Mouse (Mus musculus) erythroid progenitor cell, adult 5-6 weeks (primary cell): ENCODE data around the gene Itpka. TPM values are rescaled to one million over a fixed set of nuclear protein-coding genes. Genes with fewer than 3 reads are reported as not detected.

Experiments used
- total RNA-seq, 2 experiments: library from RNA; stranded (forward) in 1 of 2; stranded (reverse) in 1 of 2; fragments of 150-400 nt in 1 of 2; fragments of 186-747, 209-891 nt in 1 of 2; gene quantifications; 2 replicates each; pipeline versions ENCODE4 v1.2.3 to v1.2.4; 2015 to 2017; ENCODE audit warnings: low replicate concordance in 2 of 2

Gene Itpka
- total RNA-seq, 2 experiments from 2014 or later, result not detected

Other genes starting within 250 kb of the Itpka start
- not detected in 2 replicates for gene Exd1, start 194.7 kb upstream of the Itpka start, total RNA-seq (2015; ENCODE audit: low replicate concordance)
- gene Exd1, start 194.7 kb upstream of the Itpka start, total RNA-seq (2017; ENCODE audit: low replicate concordance), result 0.90 TPM in 1 of 2 replicates, not detected in the other
- gene Chp1, start 194.6 kb upstream of the Itpka start, total RNA-seq (2015; ENCODE audit: low replicate concordance), result 76.7 and 89.7 TPM in 2 replicates
- gene Chp1, start 194.6 kb upstream of the Itpka start, total RNA-seq (2017; ENCODE audit: low replicate concordance), result 53.0 and 61.0 TPM in 2 replicates
- 358 and 360 TPM in 2 replicates for gene Nusap1, start 124.0 kb upstream of the Itpka start, total RNA-seq (2015; ENCODE audit: low replicate concordance)
- 406 and 409 TPM in 2 replicates for gene Nusap1, start 124.0 kb upstream of the Itpka start, total RNA-seq (2017; ENCODE audit: low replicate concordance)
- gene Oip5, start 123.9 kb upstream of the Itpka start, total RNA-seq (2015; ENCODE audit: low replicate concordance), result 68.1 and 71.7 TPM in 2 replicates
- gene Oip5, start 123.9 kb upstream of the Itpka start, total RNA-seq (2017; ENCODE audit: low replicate concordance), result 32.5 and 94.3 TPM in 2 replicates
- gene Ndufaf1, start 79.5 kb upstream of the Itpka start, total RNA-seq (2015; ENCODE audit: low replicate concordance), result 8.4 and 9.0 TPM in 2 replicates
- 5.4 and 6.2 TPM in 2 replicates for gene Ndufaf1, start 79.5 kb upstream of the Itpka start, total RNA-seq (2017; ENCODE audit: low replicate concordance)
- gene Rtf1, start 67.3 kb upstream of the Itpka start, total RNA-seq (2015; ENCODE audit: low replicate concordance), result 33.2 and 42.3 TPM in 2 replicates
- gene Rtf1, start 67.3 kb upstream of the Itpka start, total RNA-seq (2017; ENCODE audit: low replicate concordance), result 19.6 and 23.8 TPM in 2 replicates
- gene Ltk, start 18.1 kb downstream of the Itpka start, total RNA-seq (2015; ENCODE audit: low replicate concordance), result not detected in 2 replicates
- not detected in 2 replicates for gene Ltk, start 18.1 kb downstream of the Itpka start, total RNA-seq (2017; ENCODE audit: low replicate concordance)
- 0.42 and 2.2 TPM in 2 replicates for gene Rpap1, start 45.2 kb downstream of the Itpka start, total RNA-seq (2015; ENCODE audit: low replicate concordance)
- gene Rpap1, start 45.2 kb downstream of the Itpka start, total RNA-seq (2017; ENCODE audit: low replicate concordance), result 2.8 and 3.2 TPM in 2 replicates
- not detected in 2 replicates for gene Tyro3, start 55.4 kb downstream of the Itpka start, total RNA-seq (2015; ENCODE audit: low replicate concordance)
- not detected in 2 replicates for gene Tyro3, start 55.4 kb downstream of the Itpka start, total RNA-seq (2017; ENCODE audit: low replicate concordance)
- 8.3 and 10.5 TPM in 2 replicates for gene Mga, start 154.9 kb downstream of the Itpka start, total RNA-seq (2015; ENCODE audit: low replicate concordance)
- 12.2 and 20.9 TPM in 2 replicates for gene Mga, start 154.9 kb downstream of the Itpka start, total RNA-seq (2017; ENCODE audit: low replicate concordance)
- gene Mapkbp1, start 230.4 kb downstream of the Itpka start, total RNA-seq (2015; ENCODE audit: low replicate concordance), result under 0.01 and 0.42 TPM in 2 replicates
- 1.2 and 4.4 TPM in 2 replicates for gene Mapkbp1, start 230.4 kb downstream of the Itpka start, total RNA-seq (2017; ENCODE audit: low replicate concordance)